Mouse (Mus musculus) frontal cortex, postnatal 10 days (tissue): ENCODE results near the gene Ing3.

ENCODE experiments used
- DNase-seq, 2 experiments: peaks; one replicate each; pipeline ENCODE4 v3.0.0; 2022; ENCODE audit warnings: low spot score in 2 of 2, mixed read lengths in 1 of 2

Gene Ing3

DNA sequence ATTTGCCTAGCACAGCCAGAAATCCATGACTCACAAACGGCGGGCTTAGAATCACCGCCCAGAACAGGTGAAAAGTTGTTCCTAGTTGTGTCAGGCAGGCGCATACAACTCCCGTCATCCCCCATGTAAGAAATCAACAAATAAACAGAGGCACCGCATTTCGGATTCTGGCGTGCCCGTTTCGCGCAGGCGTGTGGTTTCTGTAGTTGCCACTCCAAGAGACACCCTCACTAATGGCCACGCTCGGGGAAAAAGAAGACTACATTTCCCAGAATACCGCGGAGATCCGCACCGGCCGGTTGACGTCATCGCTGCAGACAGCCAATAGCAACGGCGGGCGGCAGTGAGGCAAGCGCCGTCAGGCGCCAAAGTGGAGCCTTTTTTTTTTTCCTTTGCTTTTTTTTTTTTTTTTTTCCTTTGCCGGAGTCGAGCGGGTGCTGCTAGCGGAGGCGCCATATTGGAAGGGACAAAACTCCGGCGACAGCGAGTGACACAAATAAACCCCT lies at the start of gene Ing3:
TSS of gene Ing3 (plus strand) at position 346 of the 506 bp plus-strand sequence.
- peak; percentile 99 for DNase-seq

DNA sequence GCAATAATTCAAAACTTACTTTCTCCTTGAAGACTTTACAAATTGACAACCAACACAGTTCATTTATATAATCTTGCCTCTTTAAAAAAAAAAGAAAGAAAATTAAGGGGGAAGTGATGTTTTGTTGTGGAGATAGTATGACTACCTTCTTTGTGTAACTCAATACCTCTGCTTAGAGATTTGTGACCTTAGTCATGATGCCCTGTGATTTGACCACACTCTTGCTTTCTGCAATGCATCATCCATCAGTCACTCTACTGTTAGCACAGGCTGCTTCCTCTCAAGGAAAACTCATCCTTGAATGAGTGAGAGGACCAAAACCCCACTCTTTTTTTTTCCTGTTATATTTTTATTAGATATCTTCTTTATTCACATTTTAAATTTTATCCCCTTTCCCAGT lies 39.7 kb upstream of the Ing3 start:
- DNase-seq: no peak

DNA sequence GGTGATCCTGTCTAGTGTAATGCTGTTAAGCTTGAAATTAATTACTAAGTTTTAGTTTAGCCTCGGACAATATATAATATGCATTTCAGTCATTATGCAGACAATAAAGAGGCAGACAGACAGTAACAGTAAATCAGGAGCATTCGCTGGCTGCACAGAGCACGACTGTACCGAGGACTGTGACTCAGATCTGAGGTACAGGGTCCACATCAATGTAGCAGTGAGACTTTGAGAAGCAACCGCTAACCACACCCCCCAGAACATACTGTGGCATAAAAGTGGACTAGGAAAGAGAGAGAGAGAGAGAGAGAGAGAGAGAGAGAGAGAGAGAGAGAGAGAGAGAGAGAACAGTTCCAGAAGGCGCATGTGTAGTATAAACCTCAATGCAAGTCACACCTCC lies 38.6 kb upstream of the Ing3 start:
- DNase-seq: no peak

DNA sequence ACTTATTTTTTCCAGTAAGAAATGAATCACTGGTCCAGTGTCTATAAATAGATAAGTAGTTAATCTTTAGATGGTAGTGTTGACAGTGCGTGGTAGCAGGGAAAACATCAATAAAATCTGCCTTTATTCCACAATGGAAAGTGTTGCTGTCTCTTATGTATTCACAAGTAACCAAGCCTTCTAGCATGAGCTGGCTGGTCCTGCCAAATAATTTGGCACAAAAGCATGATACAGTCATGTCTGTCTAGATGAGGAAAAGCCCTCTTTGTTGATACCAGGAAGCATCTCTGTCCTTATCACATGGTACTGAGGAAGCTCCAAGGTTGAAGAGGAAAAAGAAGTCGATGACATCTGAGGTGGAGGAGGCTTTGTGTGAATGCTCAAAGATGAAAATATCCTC lies 32.8 kb upstream of the Ing3 start:
- DNase-seq: no peak

- no peak for DNase-seq
Measured at GRCm38 (mm10) chr6:21924150-21924549, 25.2 kb upstream of the Ing3 start.

DNA sequence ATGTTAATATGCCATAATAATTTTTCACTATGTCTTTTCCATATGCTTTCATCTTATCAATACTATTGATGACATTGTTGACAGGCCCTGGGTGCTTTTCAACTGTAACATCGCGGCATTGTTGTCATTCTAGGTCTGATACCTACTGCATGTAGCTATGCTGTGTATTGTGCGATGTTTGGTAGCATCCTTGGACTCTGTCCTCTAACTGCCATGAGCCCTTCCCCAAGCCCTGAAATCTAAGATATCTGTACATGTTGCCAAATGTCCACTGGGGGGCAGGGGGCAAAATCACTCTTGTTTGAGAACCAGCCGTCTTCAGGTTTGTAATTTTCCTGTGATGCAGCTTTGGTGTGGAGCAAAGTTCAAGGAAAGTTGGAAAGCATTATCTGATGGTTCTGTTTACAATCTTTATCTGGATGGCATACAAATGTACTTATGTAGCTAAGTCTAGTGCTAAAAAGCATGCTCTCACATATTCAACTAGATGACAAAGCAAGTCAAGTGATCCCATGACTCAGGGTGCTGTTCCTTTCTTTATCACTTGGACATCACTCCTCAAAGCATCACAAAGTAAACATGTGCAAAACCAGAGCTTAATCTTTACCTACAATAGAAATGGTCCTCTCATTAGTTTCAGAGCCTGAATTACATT lies 11.3 kb upstream of the Ing3 start:
- DNase-seq: no peak

DNA sequence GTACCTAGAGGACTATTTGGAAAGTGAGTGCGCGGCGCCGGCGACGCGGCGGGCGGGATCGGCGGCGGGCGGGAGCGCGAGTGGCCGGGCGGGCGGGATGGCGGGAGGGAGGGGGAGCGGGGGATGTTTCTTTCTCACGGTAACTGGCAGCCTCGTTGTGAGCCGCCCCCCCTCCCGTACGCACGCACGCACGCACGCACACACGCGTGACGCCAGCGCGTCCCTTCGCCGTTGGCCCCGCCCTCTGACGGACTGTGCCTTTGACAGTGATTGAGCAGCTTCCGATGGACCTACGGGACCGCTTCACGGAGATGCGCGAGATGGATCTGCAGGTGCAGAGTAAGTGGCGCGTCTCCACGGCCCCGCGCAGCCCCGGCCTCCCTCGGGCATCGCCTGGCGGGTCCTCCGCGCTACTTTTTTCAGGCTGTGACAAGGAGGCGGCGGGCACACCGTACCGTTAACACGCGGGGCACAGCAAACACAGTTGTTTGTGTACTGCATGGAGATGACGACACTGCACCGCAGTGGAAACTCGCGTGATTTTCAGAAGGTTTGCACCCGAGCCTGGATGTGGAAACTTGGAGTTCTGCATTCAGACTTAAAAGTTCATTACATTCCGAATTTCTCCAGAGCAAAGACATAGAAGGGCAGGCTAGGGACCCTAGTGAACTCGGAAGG lies 539 bp downstream of the Ing3 start:
- peak; percentile 96 to 97 for DNase-seq

GRCm38 (mm10) chr6:21950676-21951075 lies 1.3 kb downstream of the Ing3 start:
- no peak for DNase-seq

DNA sequence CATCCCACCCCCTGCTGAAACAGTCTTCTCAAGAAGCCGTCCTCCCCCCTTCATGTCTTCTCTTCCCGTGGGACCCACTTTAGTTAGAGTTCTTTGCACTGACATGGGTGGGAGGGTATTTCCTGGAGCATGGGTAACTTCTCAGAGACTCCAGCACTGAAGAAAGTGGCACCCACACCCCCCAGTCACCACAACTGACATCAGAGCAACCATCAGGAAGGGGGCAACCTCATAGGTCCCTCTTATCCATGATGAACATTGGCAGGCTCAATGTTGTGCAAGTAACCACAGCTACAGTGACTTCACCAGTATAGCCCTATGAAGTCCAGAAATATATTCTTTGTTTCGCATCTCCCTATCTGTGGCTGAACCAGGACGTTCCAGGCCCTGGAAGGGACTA lies 6.1 kb downstream of the Ing3 start:
- DNase-seq: no peak

- DNase-seq: no peak
Measured at GRCm38 (mm10) chr6:21958922-21959321, 9.6 kb downstream of the Ing3 start.

- DNase-seq: no peak
Measured at GRCm38 (mm10) chr6:21959909-21960308, 10.5 kb downstream of the Ing3 start.

GRCm38 (mm10) chr6:21977532-21977931 lies 28.2 kb downstream of the Ing3 start:
- DNase-seq: no peak

DNA sequence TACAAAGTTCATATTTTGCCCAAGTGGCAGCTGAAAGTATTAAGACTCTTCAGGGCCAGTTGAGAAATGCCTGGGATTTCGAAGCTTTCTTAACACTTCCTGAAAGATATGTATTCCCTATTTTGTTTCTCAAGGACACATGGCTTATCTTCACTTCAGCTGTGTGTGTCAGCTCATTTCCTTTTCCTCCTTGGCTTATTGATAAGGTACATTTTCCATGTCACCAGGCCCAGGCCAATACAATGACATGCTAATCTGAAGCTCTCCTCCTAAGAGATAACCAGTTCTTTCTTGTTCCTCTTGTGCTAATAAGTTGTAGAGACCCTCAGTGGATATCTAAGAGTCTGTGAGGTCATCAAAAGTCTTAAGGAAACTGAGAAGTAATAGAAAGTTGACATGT lies 31.7 kb downstream of the Ing3 start:
- DNase-seq: no peak

DNA sequence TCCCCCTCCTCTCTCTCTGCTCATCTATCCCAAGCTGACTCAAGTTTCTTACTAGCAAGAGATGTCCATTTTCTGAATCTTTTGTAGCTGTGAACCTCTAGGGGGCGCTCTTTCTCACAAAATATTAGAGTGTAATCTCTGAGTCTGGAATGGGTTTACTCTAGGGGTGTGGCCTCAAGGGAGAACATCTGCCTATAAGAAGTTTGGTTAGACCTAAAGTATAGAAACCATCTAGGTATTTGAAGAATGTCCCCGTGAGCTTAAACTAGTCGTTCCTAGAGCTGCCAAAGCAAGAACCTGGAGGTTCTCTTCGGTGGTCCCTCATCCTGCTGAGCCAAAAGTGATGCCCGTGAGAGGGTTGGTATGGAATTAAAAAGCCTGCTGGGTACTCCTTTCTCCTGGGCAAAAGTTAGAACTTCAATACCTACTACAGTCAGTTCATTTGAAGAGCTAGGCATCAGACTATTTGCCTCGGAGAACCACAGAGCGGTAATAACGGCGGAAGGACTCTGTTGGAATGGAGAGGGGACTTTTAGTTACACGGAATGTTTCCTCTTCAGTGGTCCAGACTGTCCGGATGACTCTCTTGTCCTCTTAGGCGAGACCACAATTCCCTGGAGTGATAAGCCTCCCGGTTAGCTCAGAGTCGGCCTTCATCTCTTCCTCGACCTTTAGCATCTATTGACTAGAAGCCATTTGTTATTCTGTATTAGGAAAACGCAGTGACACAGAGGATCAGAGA lies 35.8 kb downstream of the Ing3 start:
- peak in 1 of 2 experiments; percentile 23 for DNase-seq

GRCm38 (mm10) chr6:21985732-21986540 lies 36.6 kb downstream of the Ing3 start, which contains the start of gene Cped1:
TSS of gene Cped1 (plus strand) at chr6:21985916.
- DNase-seq: no peak

DNA sequence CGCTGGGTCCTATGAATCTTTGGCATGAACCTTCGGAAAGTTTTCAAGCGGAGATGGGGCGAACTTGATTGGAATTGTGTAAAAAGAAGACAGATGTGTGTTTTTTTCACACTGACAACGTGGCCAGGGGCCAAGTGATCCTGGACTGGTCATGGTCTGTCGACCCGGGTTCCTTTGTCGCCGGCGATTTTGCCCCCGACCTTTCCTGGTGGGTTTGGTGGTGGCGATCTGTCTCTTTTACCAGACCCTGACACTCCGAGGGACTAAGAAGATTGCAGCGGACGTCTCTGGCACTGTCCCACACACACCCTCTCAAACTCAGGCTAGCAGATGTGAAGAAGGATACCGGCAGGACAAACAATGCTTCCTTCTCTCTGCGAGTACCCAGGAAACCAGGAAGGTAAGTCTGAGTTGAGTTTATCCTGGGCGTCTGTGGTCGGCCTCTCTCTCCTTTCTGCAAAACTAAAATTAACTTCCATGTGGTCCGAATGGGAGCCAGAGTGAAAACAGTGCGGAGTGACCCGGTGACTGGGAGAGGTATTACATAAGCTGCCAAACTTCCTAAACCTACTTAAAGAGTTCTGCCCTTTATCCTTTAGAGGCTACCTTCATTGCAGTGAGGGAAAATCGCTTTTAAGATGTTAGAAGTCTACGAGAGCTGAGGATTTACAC lies 37.4 kb downstream of the Ing3 start:
- no peak for DNase-seq

DNA sequence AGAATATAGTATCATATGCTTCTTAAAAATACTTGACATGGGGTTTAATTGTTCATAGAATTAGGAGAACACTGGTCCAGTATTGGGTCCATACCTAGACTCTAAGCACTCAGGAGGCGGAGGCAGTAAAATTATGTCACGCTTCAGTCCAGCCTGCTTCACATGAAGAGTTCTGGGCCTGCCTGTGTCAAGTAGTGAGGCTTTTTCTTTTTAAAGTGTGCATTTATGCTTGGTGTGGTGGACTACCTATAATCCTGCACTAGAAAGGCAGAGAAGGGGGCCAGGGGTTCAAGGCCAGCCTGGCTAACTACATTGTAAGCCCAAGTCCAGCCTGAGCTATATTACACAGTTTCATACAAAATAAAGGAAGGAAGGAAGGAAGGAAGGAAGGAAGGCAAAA lies 38.2 kb downstream of the Ing3 start:
- no peak for DNase-seq

DNA sequence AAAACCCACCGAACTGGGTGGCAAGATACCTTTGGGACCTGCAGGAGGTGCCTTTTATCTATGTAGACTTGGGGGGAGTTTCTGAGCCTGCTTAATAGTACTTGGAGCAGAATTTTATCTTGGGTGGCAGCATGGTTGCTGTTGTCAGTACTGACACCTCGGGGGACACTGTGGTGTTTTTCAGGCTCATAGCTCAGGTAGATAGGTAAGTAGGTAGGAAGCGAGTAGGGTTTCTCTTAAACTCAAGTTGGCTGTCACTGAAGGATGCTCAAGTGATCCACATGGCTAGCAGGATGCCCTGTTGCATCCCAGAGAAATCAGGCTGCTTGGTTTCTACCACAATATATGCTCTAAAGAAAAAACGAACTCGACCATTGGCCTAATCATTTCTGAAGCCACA lies 38.9 kb downstream of the Ing3 start:
- no peak for DNase-seq

GRCm38 (mm10) chr6:21989081-21989480 lies 39.7 kb downstream of the Ing3 start:
- DNase-seq: no peak

GRCm38 (mm10) chr6:21990181-21991135 lies 41.1 kb downstream of the Ing3 start:
- DNase-seq: no peak
